Mouse (Mus musculus) embryonic facial prominence, embryonic 11.5 days (tissue): Measurements from ENCODE around the gene Herpud2. TPM values are rescaled to one million over a fixed set of nuclear protein-coding genes. Genes with fewer than 3 reads are reported as not detected.
A peak's percentile ranks its signal among the peaks of the same experiment; 100 is the strongest.

Experiments used
- ATAC-seq: fragments of 200-750 bp; cut with Nextera tagmentation; replicated peaks from 2 replicates; pipeline ENCODE4 v1.8.0; 2017; ENCODE audit warnings: low read depth; ENCODE audit not compliant: insufficient number of reproducible peaks, low FRiP score, low TSS enrichment
- DNase-seq: peaks from one replicate; pipeline ENCODE4 v3.0.0-alpha.2; 2015; ENCODE audit warnings: low spot score
- H3K27ac ChIP-seq: fragments of 300-500 bp; sonication (generic); replicated peaks from 2 replicates; pipeline ENCODE4 v1.5.1; 2014; ENCODE audit warnings: mild to moderate bottlenecking, low read depth, low read length, control low read depth
- H3K27me3 ChIP-seq: fragments of 300-500 bp; sonication (generic); 2 replicates; pipeline ENCODE4 v1.6.1; 2014; ENCODE audit warnings: mild to moderate bottlenecking, low read length, moderate library complexity, mixed read lengths; ENCODE audit not compliant: control insufficient read depth, insufficient read depth
- H3K36me3 ChIP-seq: fragments of 300-500 bp; sonication (generic); replicated peaks from 2 replicates; pipeline ENCODE4 v1.6.1; 2014; ENCODE audit warnings: low read depth, mild to moderate bottlenecking, low read length, moderate library complexity, mixed read lengths; ENCODE audit not compliant: control insufficient read depth, insufficient read depth
- H3K4me1 ChIP-seq: fragments of 300-500 bp; sonication (generic); 2 replicates; pipeline ENCODE4 v1.6.1; 2014; ENCODE audit warnings: low read length, mixed read lengths; ENCODE audit not compliant: control insufficient read depth, insufficient read depth
- H3K4me2 ChIP-seq: fragments of 300-500 bp; sonication (generic); 2 replicates; pipeline ENCODE4 v1.6.1; 2014; ENCODE audit warnings: low read depth, mild to moderate bottlenecking, control low read depth, low read length, moderate library complexity
- H3K4me3 ChIP-seq: fragments of 300-500 bp; sonication (generic); 2 replicates; pipeline ENCODE4 v1.5.1; 2014; ENCODE audit warnings: low read depth, low read length, control low read depth
- H3K9ac ChIP-seq: fragments of 300-500 bp; sonication (generic); replicated peaks from 2 replicates; pipeline ENCODE4 v1.6.1; 2014; ENCODE audit warnings: mild to moderate bottlenecking, control low read depth, low read length
- H3K9me3 ChIP-seq: fragments of 300-500 bp; sonication (generic); replicated peaks from 2 replicates; pipeline ENCODE4 v1.6.1; 2016; ENCODE audit warnings: mild to moderate bottlenecking, low read length, inconsistent platforms, mixed read lengths; ENCODE audit not compliant: control insufficient read depth
- WGBS: fragments of 180-500 bp; shearing (Covaris S2); extraction: QIAGEN DNeasy Blood & Tissue Kit; methylation state at CpG from one replicate; pipeline ENCODE4 v1.1.7; 2014; 5-methylcytosine and 5-hydroxymethylcytosine counted together
- polyA plus RNA-seq: library from polyadenylated mRNA; unstranded; fragments of >200 nt; fragmentation: Nextera tagmentation; extraction: Ambion mirVana; gene quantifications from 2 replicates; pipeline ENCODE4 v1.2.1, GENCODE M21; 2014

Gene Herpud2
- 27.5 and 28.1 TPM in 2 replicates for polyA plus RNA-seq

DNA sequence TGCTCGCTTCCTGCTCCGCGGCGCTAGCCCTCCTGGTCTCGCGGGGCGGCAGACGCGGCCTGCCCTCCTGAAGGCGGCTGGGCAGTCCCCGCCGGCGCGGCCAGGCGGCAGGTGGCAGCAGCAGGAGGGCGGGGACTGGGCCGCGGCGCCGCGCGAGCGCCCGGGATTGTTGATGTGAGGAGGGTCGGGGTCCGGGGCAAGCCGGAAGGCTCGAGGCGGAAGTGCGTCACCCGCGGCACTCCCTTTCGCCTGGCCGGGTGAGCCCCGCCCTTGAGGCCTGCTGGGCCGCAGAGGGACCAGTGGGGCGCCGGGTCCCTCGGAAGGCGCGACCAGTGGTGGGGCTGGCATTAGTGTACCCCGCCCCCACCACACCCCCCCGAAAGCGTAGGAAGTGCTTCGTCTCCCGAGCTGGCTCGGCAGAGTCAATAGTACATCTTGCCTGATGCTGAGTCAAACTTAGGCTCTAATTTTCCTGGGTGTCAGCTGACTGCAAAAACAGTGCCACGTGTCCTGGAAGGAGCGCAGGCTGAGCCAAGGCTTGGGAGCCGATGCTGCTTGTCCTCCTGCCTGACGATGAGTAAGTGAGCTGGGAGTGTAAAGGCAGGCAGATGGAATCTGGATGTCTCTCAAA is at the start of gene Herpud2:
Gene Herpud2 (minus strand): TSS at position 210 of the 631 bp plus-strand sequence.
- ATAC-seq (peak; percentile 99), DNase-seq (peak; percentile 94)
- Histone ChIP-seq H3K27me3 (no peaks in the 10 kb centered on the region), H3K4me1 (no peaks in the 10 kb centered on the region), H3K4me3 (peak within 1 kb of the TSS; percentile 84), H3K9me3 (no peaks in the 10 kb centered on the region), H3K9ac (peak within 1 kb of the TSS; percentile 92), H3K27ac (peak within 1 kb of the TSS; percentile 99), H3K4me2 (peak within 1 kb of the TSS; percentile 73), H3K36me3 (no peaks in the 10 kb centered on the region)
- under 1% methylated on average over 27 of the region's 51 CpGs for WGBS

DNA sequence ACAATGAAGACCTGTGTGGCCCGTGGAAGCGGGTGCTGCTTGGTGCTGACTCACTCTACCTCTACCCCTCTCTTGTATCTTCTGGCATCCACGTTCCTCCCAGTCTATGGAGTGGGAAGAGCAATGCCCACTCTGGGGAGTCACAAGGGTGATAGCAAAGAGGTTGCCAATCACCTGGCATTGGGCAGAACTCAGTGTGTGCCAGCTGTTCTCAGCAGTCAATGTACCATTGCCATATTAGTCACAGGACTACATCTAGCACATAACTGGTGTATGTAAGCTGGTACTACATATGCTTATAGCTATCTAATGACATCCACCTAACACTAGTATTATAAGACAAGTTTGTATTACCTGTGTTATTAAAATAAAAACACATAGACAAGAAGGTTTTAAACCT is 49.4 kb upstream of the Herpud2 start:
- no peaks in the 10 kb centered on the region for H3K36me3 ChIP-seq

DNA sequence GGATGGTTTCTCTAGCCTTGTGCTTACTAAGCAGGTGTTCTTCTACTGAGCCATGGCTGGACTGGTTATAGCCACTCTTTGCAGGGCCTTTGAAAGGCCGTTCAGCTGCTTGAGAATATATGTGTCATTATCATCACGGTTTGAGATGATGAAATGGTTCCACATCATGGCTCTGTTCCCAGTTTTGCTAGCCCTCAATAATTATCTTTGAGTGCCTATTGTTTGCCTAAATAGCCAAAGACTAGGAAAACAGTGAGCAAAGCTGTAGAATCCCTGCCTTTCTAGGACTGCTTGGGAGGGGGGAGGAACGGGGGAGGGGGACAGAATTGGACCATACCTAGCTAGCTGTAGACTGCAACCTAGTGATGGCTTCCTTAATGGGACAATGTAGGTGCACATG is 48.5 kb upstream of the Herpud2 start:
- no peaks in the 10 kb centered on the region for H3K27me3 ChIP-seq
- no peak overlapping the region for H3K4me3 ChIP-seq
- no peak overlapping the region for H3K27ac ChIP-seq
- H3K4me1 ChIP-seq: no peaks in the 10 kb centered on the region
- ATAC-seq (no peak), DNase-seq (no peak)
- no peak overlapping the region for H3K4me2 ChIP-seq
- no peak overlapping the region for H3K9ac ChIP-seq
- no peaks in the 10 kb centered on the region for H3K9me3 ChIP-seq
- WGBS: 86% methylated on average over 3 of the region's 3 CpGs
- no peaks in the 10 kb centered on the region for H3K36me3 ChIP-seq

More for the DNA sequence above, 49.4 kb upstream of the Herpud2 start:
- Histone ChIP-seq H3K9ac (no peak overlapping the region), H3K27ac (no peak overlapping the region), H3K4me3 (no peak overlapping the region), H3K27me3 (no peaks in the 10 kb centered on the region), H3K9me3 (no peaks in the 10 kb centered on the region), H3K4me2 (no peak overlapping the region), H3K4me1 (no peaks in the 10 kb centered on the region)
- ATAC-seq (no peak), DNase-seq (no peak)
- 79% methylated on average over 3 of the region's 3 CpGs for WGBS

DNA sequence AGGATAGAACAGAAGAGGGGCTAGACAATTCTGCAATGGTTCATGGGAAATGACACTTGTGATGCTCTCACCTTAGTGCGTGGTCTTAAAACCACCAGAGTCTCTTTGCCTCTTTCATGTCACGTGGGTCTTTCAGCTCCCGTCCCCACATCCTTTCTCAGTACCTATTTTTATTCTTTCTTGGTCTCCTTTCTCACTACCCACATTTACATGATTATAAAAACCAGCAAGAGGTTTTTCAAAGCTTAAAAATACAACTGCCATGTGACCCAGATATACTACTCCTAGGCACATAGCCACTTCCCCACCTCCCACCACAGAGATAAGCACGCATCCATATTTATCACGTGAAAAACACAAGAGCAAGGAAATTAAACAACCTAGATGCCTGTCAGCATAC is 45.1 kb upstream of the Herpud2 start:
- no peak overlapping the region for H3K4me2 ChIP-seq
- ATAC-seq: no peak

DNA sequence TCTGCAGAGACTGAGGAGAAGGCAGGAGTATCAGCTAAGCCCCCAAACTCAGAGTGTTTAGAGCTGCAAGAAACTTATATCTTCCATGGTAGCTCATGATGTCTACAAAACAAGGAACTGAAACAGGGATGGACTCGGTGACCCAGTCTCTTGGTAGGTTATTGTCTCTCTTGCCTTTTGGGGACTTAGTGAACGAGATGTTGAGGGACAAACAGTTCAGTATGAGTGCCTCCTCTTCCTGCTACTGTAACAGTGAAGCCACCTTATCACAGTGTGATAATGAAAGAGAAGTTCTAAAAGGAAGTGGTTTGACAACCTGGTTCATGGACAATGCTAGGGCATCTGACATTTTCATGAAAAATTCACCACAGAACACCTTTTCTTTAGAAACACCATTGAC is 40.0 kb upstream of the Herpud2 start:
- no peaks in the 10 kb centered on the region for H3K27me3 ChIP-seq
- no peak overlapping the region for H3K4me3 ChIP-seq
- H3K9ac ChIP-seq: no peak overlapping the region
- no peak overlapping the region for H3K27ac ChIP-seq
- 78% methylated on average over 2 of the region's 2 CpGs for WGBS
- no peaks in the 10 kb centered on the region for H3K9me3 ChIP-seq
- H3K36me3 ChIP-seq: no peaks in the 10 kb centered on the region
- DNase-seq: no peak
- no peak overlapping the region for H3K4me2 ChIP-seq
- ATAC-seq: no peak
- no peaks in the 10 kb centered on the region for H3K4me1 ChIP-seq

More for the DNA sequence above, 45.1 kb upstream of the Herpud2 start:
- Histone ChIP-seq H3K36me3 (no peaks in the 10 kb centered on the region), H3K27ac (no peak overlapping the region), H3K4me3 (no peak overlapping the region), H3K9me3 (no peaks in the 10 kb centered on the region), H3K4me1 (no peaks in the 10 kb centered on the region), H3K9ac (no peak overlapping the region), H3K27me3 (no peaks in the 10 kb centered on the region)
- DNase-seq: no peak
- 82% methylated on average over 5 of the region's 5 CpGs for WGBS

DNA sequence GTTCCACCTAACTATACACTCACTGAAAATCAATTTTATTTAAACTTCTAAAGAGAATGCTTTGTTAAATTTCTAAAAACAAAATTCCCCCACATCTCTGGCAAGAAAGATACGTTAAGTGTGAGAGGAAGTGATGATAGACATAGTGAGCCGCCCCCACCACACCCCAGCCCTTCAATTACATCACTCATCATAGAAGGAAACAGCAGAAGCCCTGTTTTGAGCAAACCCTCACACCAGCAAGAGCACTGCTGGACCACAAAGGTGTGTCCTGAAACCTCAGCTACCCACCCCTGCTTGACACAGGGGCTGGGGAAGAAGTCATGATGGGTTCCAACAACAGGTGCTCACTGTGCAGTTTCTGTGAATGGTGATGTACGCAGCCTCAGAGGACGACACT is 34.9 kb upstream of the Herpud2 start:
- Histone ChIP-seq H3K4me3 (no peak overlapping the region), H3K36me3 (no peaks in the 10 kb centered on the region), H3K4me2 (no peak overlapping the region), H3K9ac (no peak overlapping the region), H3K27me3 (no peaks in the 10 kb centered on the region), H3K4me1 (no peaks in the 10 kb centered on the region), H3K27ac (no peak overlapping the region), H3K9me3 (no peaks in the 10 kb centered on the region)
- no peak for DNase-seq
- WGBS: 83% methylated on average over 4 of the region's 4 CpGs
- no peak for ATAC-seq

DNA sequence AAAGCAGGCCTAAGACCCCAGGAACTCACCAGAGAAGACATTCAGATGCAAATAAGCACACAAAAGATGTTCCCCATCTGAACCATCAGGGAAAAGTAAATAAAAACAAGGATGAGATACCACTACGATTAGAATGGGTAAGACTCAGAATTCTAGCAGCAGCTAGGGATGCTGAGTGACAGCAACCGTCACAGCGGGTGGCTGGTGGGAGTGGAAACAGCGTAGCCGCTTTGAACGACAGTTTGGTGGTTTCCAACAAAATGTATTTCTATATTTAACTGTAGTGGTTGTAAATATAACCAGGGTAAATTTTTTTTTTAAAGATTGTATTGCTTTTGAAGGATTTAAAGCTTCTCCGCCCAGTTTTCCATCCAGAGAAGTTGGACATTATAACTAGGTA is 34.2 kb upstream of the Herpud2 start:
- no peak overlapping the region for H3K4me2 ChIP-seq
- WGBS: 43% methylated on average over 7 of the region's 7 CpGs
- H3K27ac ChIP-seq: no peak overlapping the region
- H3K4me3 ChIP-seq: no peak overlapping the region
- ATAC-seq (no peak), DNase-seq (no peak)
- H3K4me1 ChIP-seq: no peaks in the 10 kb centered on the region
- no peaks in the 10 kb centered on the region for H3K36me3 ChIP-seq
- no peak overlapping the region for H3K9ac ChIP-seq
- H3K9me3 ChIP-seq: no peaks in the 10 kb centered on the region
- H3K27me3 ChIP-seq: no peaks in the 10 kb centered on the region

DNA sequence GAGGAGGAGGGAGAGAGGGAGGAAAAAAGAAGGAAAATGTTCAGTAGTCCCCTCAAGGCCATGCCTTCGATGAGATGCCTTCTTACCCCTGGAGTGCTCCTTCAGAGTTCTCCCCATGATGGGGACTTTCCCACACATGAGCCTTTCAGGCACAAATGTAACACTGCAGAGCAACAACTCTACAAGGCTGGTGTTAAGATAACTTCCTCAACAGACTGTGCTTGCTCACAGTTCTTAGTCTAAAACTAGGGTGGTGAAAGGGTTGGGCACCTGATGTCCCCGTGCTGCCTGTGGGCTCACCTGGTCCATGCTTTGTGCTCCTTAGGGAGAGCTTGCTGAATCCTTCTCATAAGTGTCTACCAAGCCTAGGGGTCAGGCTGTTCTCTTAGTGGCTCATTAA is 33.0 kb upstream of the Herpud2 start:
- ATAC-seq (no peak), DNase-seq (no peak)
- Histone ChIP-seq H3K36me3 (no peaks in the 10 kb centered on the region), H3K27me3 (no peaks in the 10 kb centered on the region), H3K9me3 (no peaks in the 10 kb centered on the region), H3K4me3 (no peak overlapping the region), H3K9ac (no peak overlapping the region), H3K4me2 (no peak overlapping the region), H3K4me1 (no peaks in the 10 kb centered on the region), H3K27ac (no peak overlapping the region)
- WGBS: 97% methylated on average over 2 of the region's 2 CpGs
